Mouse (Mus musculus): ENCODE measurements around the gene Cdc27. TPM values are rescaled to one million over a fixed set of nuclear protein-coding genes. Genes with fewer than 3 reads are reported as not detected.

Gene Cdc27
- polyA plus RNA-seq, 1 experiment from 2014 or later: 44.4 TPM

DNA sequence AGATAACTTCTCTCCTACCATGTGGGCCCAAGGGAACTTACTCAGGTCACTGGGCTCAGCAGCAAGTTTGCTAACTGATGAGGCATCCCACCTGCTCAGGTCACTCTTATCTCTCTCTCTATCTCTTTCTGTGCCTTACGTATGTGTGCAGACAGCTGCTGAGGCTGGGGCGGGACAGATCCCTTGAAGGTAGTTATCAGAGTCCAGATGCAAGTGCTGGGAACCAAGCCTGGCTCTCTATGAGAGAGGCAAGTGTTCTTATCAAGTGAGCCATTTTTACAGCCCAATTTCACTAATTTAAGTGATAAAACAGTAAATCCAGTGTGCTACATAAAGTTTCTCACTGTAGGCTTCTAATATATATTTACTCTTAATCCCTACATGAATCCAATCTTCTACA, 13.6 kb downstream of the Cdc27 start:
- no peak overlapping the region for H3K4me2 ChIP-seq (replicated peaks)
- peaks cover 33% of the 10 kb centered on the region for H3K36me3 ChIP-seq (replicated peaks; ENCODE audit: control insufficient read depth, insufficient read depth)
- no peak overlapping the region for H3K27ac ChIP-seq
- H3K9me3 ChIP-seq (ENCODE audit: control insufficient read depth, low read length): no peaks in the 10 kb centered on the region
- no peak for ATAC-seq (ENCODE audit: low FRiP score)
- H3K9ac ChIP-seq: no peak overlapping the region
- no peak for DNase-seq (ENCODE audit: low spot score)
- H3K27me3 ChIP-seq (ENCODE audit: control insufficient read depth, insufficient read depth, low read length): no peaks in the 10 kb centered on the region
- H3K4me1 ChIP-seq (replicated peaks; ENCODE audit: control insufficient read depth, insufficient read depth, low read length): no peaks in the 10 kb centered on the region
- WGBS: 87% methylated on average over 2 of the region's 2 CpGs
- no peak overlapping the region for H3K4me3 ChIP-seq (replicated peaks; ENCODE audit: low read length)

DNA sequence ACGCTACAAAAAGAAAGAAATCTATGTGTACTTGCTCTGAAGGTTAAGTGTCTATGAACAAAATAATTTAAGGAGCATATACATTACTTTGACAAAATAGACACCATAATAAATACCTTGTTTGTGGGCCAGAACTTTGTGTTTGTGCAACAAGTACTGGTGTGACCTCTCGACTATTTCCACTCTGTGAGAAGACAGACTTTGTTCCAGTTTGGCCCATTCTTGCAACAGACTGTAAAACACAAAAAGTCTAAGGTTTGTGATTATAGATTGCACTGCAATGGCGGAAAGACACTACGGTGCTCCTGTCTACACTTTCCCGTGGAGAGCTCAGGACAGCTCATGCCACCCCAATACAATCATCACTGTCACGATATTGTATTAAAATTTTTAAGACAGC, 24.5 kb downstream of the Cdc27 start:
- no peaks in the 10 kb centered on the region for H3K4me1 ChIP-seq (replicated peaks; ENCODE audit: control insufficient read depth, insufficient read depth, low read length)
- no peak overlapping the region for H3K9ac ChIP-seq
- ATAC-seq (ENCODE audit: low FRiP score): no peak
- H3K9me3 ChIP-seq (ENCODE audit: control insufficient read depth, low read length): no peaks in the 10 kb centered on the region
- H3K27me3 ChIP-seq (ENCODE audit: control insufficient read depth, insufficient read depth, low read length): no peaks in the 10 kb centered on the region
- no peak overlapping the region for H3K4me3 ChIP-seq (replicated peaks; ENCODE audit: low read length)
- whole genome bisulfite sequencing: 96% methylated on average over 6 of the region's 6 CpGs
- DNase-seq (ENCODE audit: low spot score): no peak
- no peak overlapping the region for H3K4me2 ChIP-seq (replicated peaks)
- no peak overlapping the region for H3K27ac ChIP-seq
- H3K36me3 ChIP-seq (replicated peaks; ENCODE audit: control insufficient read depth, insufficient read depth): peaks cover 93% of the 10 kb centered on the region

DNA sequence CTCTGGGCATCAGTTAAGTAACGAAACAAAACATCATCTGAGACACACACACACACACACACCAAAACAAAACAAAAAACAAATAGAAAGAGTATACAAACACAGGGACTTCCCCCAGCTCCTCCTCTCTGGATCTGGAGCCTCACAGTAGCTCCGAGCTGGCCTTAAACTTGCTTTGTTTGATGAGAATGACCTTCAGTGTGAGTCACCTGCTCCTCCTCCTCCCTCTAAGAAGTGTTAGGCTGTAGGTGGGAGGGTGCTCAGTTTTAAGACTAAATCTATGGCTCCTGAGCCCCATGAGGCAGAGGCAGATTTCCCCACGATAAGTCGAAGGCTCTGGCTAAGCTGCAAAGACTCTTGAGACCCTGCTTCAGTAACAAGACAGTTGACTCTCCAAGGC, 38.0 kb downstream of the Cdc27 start:
- Histone ChIP-seq H3K4me2 (replicated peaks) (no peak overlapping the region), H3K27ac (no peak overlapping the region), H3K4me1 (replicated peaks; ENCODE audit: control insufficient read depth, insufficient read depth, low read length) (no peaks in the 10 kb centered on the region), H3K36me3 (replicated peaks; ENCODE audit: control insufficient read depth, insufficient read depth) (peaks cover 92% of the 10 kb centered on the region), H3K4me3 (replicated peaks; ENCODE audit: low read length) (no peak overlapping the region), H3K9ac (no peak overlapping the region), H3K9me3 (ENCODE audit: control insufficient read depth, low read length) (no peaks in the 10 kb centered on the region), H3K27me3 (ENCODE audit: control insufficient read depth, insufficient read depth, low read length) (no peaks in the 10 kb centered on the region)
- no peak for DNase-seq (ENCODE audit: low spot score)
- ATAC-seq (ENCODE audit: low FRiP score): no peak
- WGBS: 95% methylated on average over 4 of the region's 4 CpGs

- Histone ChIP-seq H3K27ac (no peak overlapping the region), H3K4me2 (replicated peaks) (no peak overlapping the region), H3K4me1 (replicated peaks; ENCODE audit: control insufficient read depth, insufficient read depth, low read length) (no peaks in the 10 kb centered on the region), H3K27me3 (ENCODE audit: control insufficient read depth, insufficient read depth, low read length) (no peaks in the 10 kb centered on the region), H3K36me3 (replicated peaks; ENCODE audit: control insufficient read depth, insufficient read depth) (peaks cover 91% of the 10 kb centered on the region), H3K9me3 (ENCODE audit: control insufficient read depth, low read length) (no peaks in the 10 kb centered on the region), H3K4me3 (replicated peaks; ENCODE audit: low read length) (no peak overlapping the region), H3K9ac (no peak overlapping the region)
- no peak for ATAC-seq (ENCODE audit: low FRiP score)
- DNase-seq (ENCODE audit: low spot score): peak; percentile 62
- 90% methylated on average over 2 of the region's 2 CpGs for WGBS
Observed at GRCm38 (mm10) chr11:104510606-104511005, 39.8 kb downstream of the Cdc27 start.

DNA sequence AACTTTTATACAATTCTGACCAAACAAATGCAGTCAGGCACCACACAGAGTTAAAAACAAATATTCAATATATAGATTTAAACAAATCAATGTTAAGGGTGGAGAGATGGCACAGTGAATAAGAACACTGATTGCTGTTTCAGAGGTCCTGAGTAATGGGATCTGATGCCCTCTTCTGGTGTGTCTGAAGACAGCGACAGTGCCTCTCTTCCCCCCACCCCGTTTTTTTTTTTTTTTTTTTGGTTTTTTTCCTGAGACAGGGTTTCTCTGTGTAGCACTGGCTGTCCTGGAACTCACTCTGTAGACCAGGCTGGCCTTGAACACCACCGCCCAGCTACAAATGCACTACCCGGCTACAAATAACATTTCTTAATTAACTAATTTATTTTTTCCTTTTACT, 42.0 kb downstream of the Cdc27 start:
- H3K36me3 ChIP-seq (replicated peaks; ENCODE audit: control insufficient read depth, insufficient read depth): peaks cover 86% of the 10 kb centered on the region
- no peak overlapping the region for H3K4me3 ChIP-seq (replicated peaks; ENCODE audit: low read length)
- H3K4me1 ChIP-seq (replicated peaks; ENCODE audit: control insufficient read depth, insufficient read depth, low read length): no peaks in the 10 kb centered on the region
- H3K27me3 ChIP-seq (ENCODE audit: control insufficient read depth, insufficient read depth, low read length): no peaks in the 10 kb centered on the region
- WGBS: 91% methylated on average over 4 of the region's 4 CpGs
- H3K9me3 ChIP-seq (ENCODE audit: control insufficient read depth, low read length): no peaks in the 10 kb centered on the region
- no peak overlapping the region for H3K4me2 ChIP-seq (replicated peaks)
- DNase-seq (ENCODE audit: low spot score) (no peak), ATAC-seq (ENCODE audit: low FRiP score) (no peak)
- no peak overlapping the region for H3K27ac ChIP-seq
- no peak overlapping the region for H3K9ac ChIP-seq

- Histone ChIP-seq H3K36me3 (replicated peaks; ENCODE audit: control insufficient read depth, insufficient read depth) (no peaks in the 10 kb centered on the region), H3K4me1 (replicated peaks; ENCODE audit: control insufficient read depth, insufficient read depth, low read length) (no peaks in the 10 kb centered on the region), H3K27me3 (ENCODE audit: control insufficient read depth, insufficient read depth, low read length) (no peaks in the 10 kb centered on the region), H3K9me3 (ENCODE audit: control insufficient read depth, low read length) (no peaks in the 10 kb centered on the region), H3K27ac (no peak overlapping the region), H3K9ac (no peak overlapping the region), H3K4me3 (replicated peaks; ENCODE audit: low read length) (no peak overlapping the region), H3K4me2 (replicated peaks) (no peak overlapping the region)
- no peak for DNase-seq (ENCODE audit: low spot score)
- no peak for ATAC-seq (ENCODE audit: low FRiP score)
- WGBS: 87% methylated on average over 3 of the region's 3 CpGs
Observed at GRCm38 (mm10) chr11:104488292-104488691, 62.1 kb downstream of the Cdc27 start.

GRCm38 (mm10) chr11:104481971-104482370, 68.4 kb downstream of the Cdc27 start:
- no peak for ATAC-seq (ENCODE audit: low FRiP score)
- Histone ChIP-seq H3K4me3 (replicated peaks; ENCODE audit: low read length) (no peak overlapping the region), H3K4me2 (replicated peaks) (no peak overlapping the region), H3K36me3 (replicated peaks; ENCODE audit: control insufficient read depth, insufficient read depth) (no peaks in the 10 kb centered on the region), H3K4me1 (replicated peaks; ENCODE audit: control insufficient read depth, insufficient read depth, low read length) (no peaks in the 10 kb centered on the region), H3K9ac (no peak overlapping the region), H3K27me3 (ENCODE audit: control insufficient read depth, insufficient read depth, low read length) (no peaks in the 10 kb centered on the region), H3K27ac (no peak overlapping the region), H3K9me3 (ENCODE audit: control insufficient read depth, low read length) (0 out of 2 replicates have a peak, but pooled peaks cover 5% of the 10 kb centered on the region)
- DNase-seq (ENCODE audit: low spot score): no peak
- WGBS: 89% methylated on average over 8 of the region's 8 CpGs

- 67% methylated on average over 4 of the region's 4 CpGs for WGBS
Observed at GRCm38 (mm10) chr11:104479505-104479904, 70.9 kb downstream of the Cdc27 start.

GRCm38 (mm10) chr11:104469371-104469835, 81.0 kb downstream of the Cdc27 start:
- peak; percentile 100 for ATAC-seq (ENCODE audit: low FRiP score)
- under 1% methylated on average over 18 of the region's 19 CpGs for WGBS
- peaks cover 20% of the 10 kb centered on the region for H3K4me1 ChIP-seq (replicated peaks; ENCODE audit: control insufficient read depth, insufficient read depth, low read length)

More at GRCm38 (mm10) chr11:104479505-104479904, 70.9 kb downstream of the Cdc27 start:
- Histone ChIP-seq H3K4me3 (replicated peaks; ENCODE audit: low read length) (no peak overlapping the region), H3K27me3 (ENCODE audit: control insufficient read depth, insufficient read depth, low read length) (no peaks in the 10 kb centered on the region), H3K4me1 (replicated peaks; ENCODE audit: control insufficient read depth, insufficient read depth, low read length) (no peaks in the 10 kb centered on the region), H3K9ac (no peak overlapping the region), H3K9me3 (ENCODE audit: control insufficient read depth, low read length) (0 out of 2 replicates have a peak, but pooled peaks cover 5% of the 10 kb centered on the region), H3K36me3 (replicated peaks; ENCODE audit: control insufficient read depth, insufficient read depth) (no peaks in the 10 kb centered on the region), H3K27ac (no peak overlapping the region), H3K4me2 (replicated peaks) (no peak overlapping the region)
- DNase-seq (ENCODE audit: low spot score): no peak
- ATAC-seq (ENCODE audit: low FRiP score): no peak

DNA sequence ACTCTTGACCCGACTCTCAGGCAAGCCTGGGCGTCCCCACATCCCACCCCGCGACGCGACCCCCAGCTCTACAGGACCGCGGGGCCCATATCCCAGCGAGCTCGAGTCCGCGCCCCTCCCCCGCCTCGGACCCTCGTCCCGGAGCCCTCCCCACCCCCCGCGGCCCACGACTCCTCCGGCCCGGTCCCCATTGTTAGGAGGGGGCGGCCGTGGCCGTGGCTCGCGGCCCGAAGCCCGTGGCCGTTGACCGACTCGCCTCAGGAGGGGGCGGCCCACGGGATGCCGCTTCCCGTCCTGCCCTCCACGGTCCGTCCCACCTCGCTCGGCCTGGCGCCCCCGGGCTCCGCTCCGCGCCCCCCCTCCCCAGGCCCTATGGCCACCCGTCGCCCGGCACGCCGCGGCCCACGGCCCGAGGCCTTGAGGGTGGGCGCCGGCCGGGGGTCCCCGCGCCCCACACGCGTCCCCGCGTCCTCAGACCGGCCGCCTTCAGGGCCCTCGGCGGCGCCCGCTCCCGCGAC, 81.6 kb downstream of the Cdc27 start, which contains the start of gene Kansl1:
Gene Kansl1 (minus strand): TSS at position 111 of the 518 bp plus-strand sequence.
- Histone ChIP-seq H3K9ac (peak within 1 kb of the TSS; percentile 93), H3K27me3 (ENCODE audit: control insufficient read depth, insufficient read depth, low read length) (no peaks in the 10 kb centered on the region), H3K27ac (peak within 1 kb of the TSS; percentile 75), H3K9me3 (ENCODE audit: control insufficient read depth, low read length) (no peaks in the 10 kb centered on the region), H3K36me3 (replicated peaks; ENCODE audit: control insufficient read depth, insufficient read depth) (peaks cover 19% of the 10 kb centered on the region), H3K4me2 (replicated peaks) (peak within 1 kb of the TSS; percentile 78), H3K4me3 (replicated peaks; ENCODE audit: low read length) (peak within 1 kb of the TSS; percentile 99), H3K4me1 (replicated peaks; ENCODE audit: control insufficient read depth, insufficient read depth, low read length) (peaks cover 22% of the 10 kb centered on the region)
- WGBS: 0% methylated on average over 36 of the region's 69 CpGs
- ATAC-seq (ENCODE audit: low FRiP score): peak; percentile 85
- DNase-seq (ENCODE audit: low spot score): no peak

More at GRCm38 (mm10) chr11:104469371-104469835, 81.0 kb downstream of the Cdc27 start:
- H3K4me3 ChIP-seq (replicated peaks; ENCODE audit: low read length): peak overlapping the region; percentile 99
- H3K4me2 ChIP-seq (replicated peaks): peak overlapping the region; percentile 78
- H3K9me3 ChIP-seq (ENCODE audit: control insufficient read depth, low read length): no peaks in the 10 kb centered on the region
- peak overlapping the region; percentile 75 for H3K27ac ChIP-seq
- DNase-seq (ENCODE audit: low spot score): peak; percentile 89
- H3K9ac ChIP-seq: peak overlapping the region; percentile 93
- peaks cover 14% of the 10 kb centered on the region for H3K36me3 ChIP-seq (replicated peaks; ENCODE audit: control insufficient read depth, insufficient read depth)
- H3K27me3 ChIP-seq (ENCODE audit: control insufficient read depth, insufficient read depth, low read length): no peaks in the 10 kb centered on the region
